Mouse (Mus musculus): Measurements from ENCODE around the gene Col4a6. TPM values are rescaled to one million over a fixed set of nuclear protein-coding genes. Genes with fewer than 3 reads are reported as not detected.

The Col4a6 gene
- polyA plus RNA-seq, 1 experiment from 2014 or later = 0.61 TPM

DNA sequence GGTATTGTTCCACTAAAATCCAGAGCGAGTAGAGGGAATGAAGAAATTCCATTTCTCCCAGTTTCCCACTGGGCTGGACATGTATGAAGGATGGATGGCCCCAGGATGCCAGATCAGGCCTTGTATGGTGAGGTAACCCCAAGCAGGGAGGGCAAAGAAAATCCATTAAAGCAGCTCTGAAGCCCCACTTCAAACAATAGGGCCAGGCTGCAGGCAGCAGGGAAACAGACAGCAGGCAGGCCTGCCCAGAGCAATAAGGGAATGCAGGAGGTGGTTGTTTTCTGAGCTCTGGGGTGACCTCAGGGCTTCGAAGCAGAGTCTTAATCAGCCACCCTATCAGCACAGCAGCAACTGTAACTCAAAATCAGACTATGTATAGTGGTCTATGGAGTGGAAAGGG is 89.2 kb downstream of the Col4a6 start:
- Histone ChIP-seq H3K4me1 (no peaks in the 10 kb centered on the region), H3K27me3 (replicated peaks) (peaks cover 2% of the 10 kb centered on the region), H3K27ac (no peak overlapping the region), H3K4me3 (no peak overlapping the region), H3K4me2 (no peak overlapping the region), H3K36me3 (no peaks in the 10 kb centered on the region), H3K9ac (no peak overlapping the region), H3K9me3 (replicated peaks) (no peaks in the 10 kb centered on the region)
- 39% methylated on average over 2 of the region's 2 CpGs for WGBS (ENCODE audit: insufficient replicate concordance)
- no peak for ATAC-seq

DNA sequence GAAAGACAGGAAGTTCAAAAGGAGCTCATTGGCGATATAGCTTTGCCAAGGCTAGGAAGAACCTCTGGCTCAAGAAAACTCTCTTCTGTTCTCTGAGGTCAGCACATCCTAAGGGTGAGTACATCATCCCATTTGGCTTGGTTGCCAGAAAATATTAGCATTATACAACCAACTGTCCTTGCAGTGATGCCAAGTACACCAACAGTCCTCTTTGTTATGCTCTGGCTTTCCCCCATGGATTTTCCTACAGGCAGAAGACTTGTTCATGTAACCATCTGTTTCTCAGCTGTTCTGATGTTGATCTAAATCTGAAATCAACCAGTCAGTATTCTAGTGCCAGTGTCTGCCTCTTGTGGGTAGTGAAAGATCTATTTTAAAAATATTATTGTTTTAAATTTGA is 103.6 kb downstream of the Col4a6 start:
- H3K36me3 ChIP-seq = no peaks in the 10 kb centered on the region
- no peak overlapping the region for H3K4me3 ChIP-seq
- no peak overlapping the region for H3K27ac ChIP-seq
- no peak overlapping the region for H3K4me2 ChIP-seq
- no peak overlapping the region for H3K9ac ChIP-seq
- H3K4me1 ChIP-seq = no peaks in the 10 kb centered on the region
- H3K27me3 ChIP-seq (replicated peaks) = no peaks in the 10 kb centered on the region
- ATAC-seq = no peak
- WGBS (ENCODE audit: insufficient replicate concordance) = 72% methylated on average over 1 of the region's 1 CpGs
- H3K9me3 ChIP-seq (replicated peaks) = no peaks in the 10 kb centered on the region

DNA sequence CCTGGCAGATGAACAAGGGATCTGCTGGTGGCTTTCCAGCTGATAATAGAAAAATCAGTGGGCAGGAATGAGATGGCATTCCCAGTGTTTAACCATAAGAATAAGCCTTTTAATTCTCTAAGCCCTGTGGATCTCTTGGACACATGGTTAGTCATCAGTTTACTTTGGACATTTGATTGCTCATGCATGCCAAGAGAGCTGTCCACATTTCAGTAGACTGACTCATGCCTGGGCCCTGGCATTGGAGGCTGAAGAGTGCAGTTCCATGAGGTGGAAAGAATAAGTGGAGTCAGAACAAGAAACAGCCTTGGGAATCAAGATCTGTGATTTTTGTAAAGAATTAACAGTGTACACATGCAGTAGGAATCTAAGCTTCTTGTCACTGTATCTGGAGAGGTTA is 110.5 kb downstream of the Col4a6 start:
- no peak overlapping the region for H3K4me3 ChIP-seq
- no peak overlapping the region for H3K27ac ChIP-seq
- H3K4me2 ChIP-seq = no peak overlapping the region
- ATAC-seq = no peak
- no peak overlapping the region for H3K9ac ChIP-seq
- no peaks in the 10 kb centered on the region for H3K9me3 ChIP-seq (replicated peaks)
- no peaks in the 10 kb centered on the region for H3K4me1 ChIP-seq
- H3K36me3 ChIP-seq = no peaks in the 10 kb centered on the region
- H3K27me3 ChIP-seq (replicated peaks) = no peaks in the 10 kb centered on the region

DNA sequence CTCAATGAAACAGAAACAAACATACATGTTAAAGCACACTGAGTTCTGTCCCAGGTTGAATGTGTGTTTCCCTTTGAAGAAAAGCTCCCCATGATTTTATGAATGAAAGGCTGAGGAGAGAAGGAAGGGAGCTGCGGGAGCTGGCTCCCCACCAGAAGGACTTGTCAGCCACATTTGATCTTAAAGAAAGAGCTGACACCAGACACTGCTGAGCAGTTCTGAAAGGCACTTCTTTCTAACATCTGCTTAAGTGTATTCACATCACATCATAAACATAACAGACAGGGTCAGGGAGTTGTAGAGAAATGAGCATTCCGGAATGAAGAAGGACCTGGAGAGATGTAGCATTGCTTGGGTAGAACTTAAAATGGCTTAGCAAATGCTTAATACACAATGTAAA is 132.5 kb downstream of the Col4a6 start:
- Histone ChIP-seq H3K36me3 (no peaks in the 10 kb centered on the region), H3K4me1 (no peaks in the 10 kb centered on the region), H3K9me3 (replicated peaks) (no peaks in the 10 kb centered on the region), H3K27ac (no peak overlapping the region), H3K4me3 (no peak overlapping the region), H3K27me3 (replicated peaks) (no peaks in the 10 kb centered on the region), H3K4me2 (no peak overlapping the region), H3K9ac (no peak overlapping the region)
- WGBS (ENCODE audit: insufficient replicate concordance) = 42% methylated on average over 2 of the region's 2 CpGs
- ATAC-seq = no peak

DNA sequence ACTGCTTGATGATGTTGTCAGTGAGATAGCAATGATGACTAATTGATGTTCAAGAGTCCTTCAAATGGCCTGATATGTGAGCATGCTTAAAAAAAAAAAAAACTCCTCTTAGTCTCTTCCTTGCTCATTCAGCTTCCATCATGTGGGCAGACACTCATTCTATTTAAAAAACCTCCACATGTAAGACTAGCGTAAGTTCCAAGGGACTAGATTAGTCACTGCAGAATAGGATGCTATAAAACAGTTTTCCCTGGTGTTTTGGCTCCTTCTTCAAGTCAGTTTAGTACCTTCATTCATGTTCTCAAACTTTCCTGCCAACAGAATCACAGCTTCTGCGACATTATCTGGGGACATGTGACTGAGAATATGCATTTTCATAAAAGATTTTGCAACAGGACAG is 145.8 kb downstream of the Col4a6 start:
- H3K4me2 ChIP-seq = no peak overlapping the region

DNA sequence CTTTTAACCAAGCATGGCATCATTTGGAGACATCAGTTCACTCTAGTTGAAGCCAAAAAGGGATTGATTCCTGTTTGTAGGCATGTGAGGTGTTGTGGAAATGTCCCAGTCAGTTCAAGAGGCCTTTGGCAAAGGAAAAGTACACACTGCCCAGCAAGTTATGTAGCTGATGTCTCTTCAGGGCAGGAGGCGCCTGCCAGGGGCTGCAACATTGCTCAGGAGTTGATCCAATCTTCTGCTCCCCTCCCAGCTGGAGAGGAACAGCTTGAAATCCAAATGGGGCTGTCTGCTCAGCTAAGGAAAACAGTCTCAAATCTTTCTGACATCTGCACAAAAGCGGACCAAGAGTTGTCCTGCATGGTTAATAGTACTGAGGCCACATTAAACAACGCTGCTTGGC is 149.7 kb downstream of the Col4a6 start:
- ATAC-seq = no peak
- Histone ChIP-seq H3K4me3 (no peak overlapping the region), H3K27ac (no peak overlapping the region), H3K27me3 (replicated peaks) (0 out of 2 replicates have a peak, but pooled peaks cover 8% of the 10 kb centered on the region), H3K36me3 (no peaks in the 10 kb centered on the region), H3K4me2 (no peak overlapping the region), H3K9me3 (replicated peaks) (no peaks in the 10 kb centered on the region), H3K4me1 (no peaks in the 10 kb centered on the region), H3K9ac (no peak overlapping the region)
- WGBS (ENCODE audit: insufficient replicate concordance) = 44% methylated on average over 3 of the region's 3 CpGs

More for the DNA sequence above, 145.8 kb downstream of the Col4a6 start:
- Histone ChIP-seq H3K27me3 (replicated peaks) (peaks cover 8% of the 10 kb centered on the region; the same call in 1 of the 2 replicates), H3K36me3 (no peaks in the 10 kb centered on the region), H3K4me3 (no peak overlapping the region), H3K9ac (no peak overlapping the region), H3K27ac (no peak overlapping the region), H3K9me3 (replicated peaks) (no peaks in the 10 kb centered on the region), H3K4me1 (no peaks in the 10 kb centered on the region)
- ATAC-seq = no peak
- WGBS (ENCODE audit: insufficient replicate concordance) = 60% methylated on average over 2 of the region's 2 CpGs

DNA sequence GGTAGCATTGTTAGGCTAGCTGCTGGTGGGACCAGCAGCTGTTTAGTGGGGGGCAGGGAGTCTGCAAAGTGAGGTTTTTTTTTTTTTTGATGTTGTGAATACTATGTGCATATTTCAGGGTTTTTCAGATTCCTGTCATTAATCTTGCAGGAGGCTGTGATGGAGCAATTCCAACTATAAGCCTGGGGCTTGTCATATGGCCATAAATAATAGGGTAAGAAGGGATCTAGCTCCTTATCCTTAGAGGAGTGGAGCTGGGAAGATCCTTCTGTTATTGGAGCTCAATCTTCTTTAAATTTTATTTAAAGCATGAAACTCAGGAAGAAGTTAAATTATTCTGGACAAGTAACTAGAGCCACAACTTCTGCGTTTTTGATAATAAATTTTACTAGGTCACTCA is 157.7 kb downstream of the Col4a6 start:
- H3K9ac ChIP-seq = no peak overlapping the region
- no peaks in the 10 kb centered on the region for H3K36me3 ChIP-seq
- H3K4me3 ChIP-seq = no peak overlapping the region
- no peaks in the 10 kb centered on the region for H3K4me1 ChIP-seq
- H3K4me2 ChIP-seq = no peak overlapping the region
- ATAC-seq = no peak
- 54% methylated on average over 1 of the region's 1 CpGs for WGBS (ENCODE audit: insufficient replicate concordance)
- H3K27ac ChIP-seq = no peak overlapping the region
- H3K27me3 ChIP-seq (replicated peaks) = 0 out of 2 replicates have a peak, but pooled peaks cover 4% of the 10 kb centered on the region
- H3K9me3 ChIP-seq (replicated peaks) = no peaks in the 10 kb centered on the region

DNA sequence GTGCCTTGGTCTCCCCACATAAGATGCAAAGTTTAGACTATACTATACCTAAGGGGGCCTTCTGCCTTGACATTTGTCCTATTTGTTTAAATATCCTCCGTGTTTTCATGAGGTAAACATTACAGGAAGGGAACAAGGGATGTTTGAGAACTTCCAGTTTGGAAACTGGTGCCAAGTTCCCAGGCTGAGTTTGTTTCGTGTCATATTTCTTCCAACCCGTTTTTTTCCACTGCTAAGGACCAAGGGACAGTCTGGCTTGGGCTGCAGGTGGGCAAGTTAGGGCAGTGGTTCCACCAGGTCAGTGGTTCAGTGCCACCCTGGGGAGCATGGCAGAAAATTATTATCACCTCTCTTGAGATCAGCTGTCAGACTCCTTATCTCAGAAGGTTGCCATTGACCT is 158.1 kb downstream of the Col4a6 start:
- Histone ChIP-seq H3K27ac (no peak overlapping the region), H3K9me3 (replicated peaks) (no peaks in the 10 kb centered on the region), H3K27me3 (replicated peaks) (0 out of 2 replicates have a peak, but pooled peaks cover 6% of the 10 kb centered on the region), H3K4me1 (no peaks in the 10 kb centered on the region), H3K4me3 (no peak overlapping the region), H3K36me3 (no peaks in the 10 kb centered on the region), H3K9ac (no peak overlapping the region), H3K4me2 (no peak overlapping the region)
- ATAC-seq = no peak
- WGBS (ENCODE audit: insufficient replicate concordance) = 38% methylated on average over 3 of the region's 3 CpGs

DNA sequence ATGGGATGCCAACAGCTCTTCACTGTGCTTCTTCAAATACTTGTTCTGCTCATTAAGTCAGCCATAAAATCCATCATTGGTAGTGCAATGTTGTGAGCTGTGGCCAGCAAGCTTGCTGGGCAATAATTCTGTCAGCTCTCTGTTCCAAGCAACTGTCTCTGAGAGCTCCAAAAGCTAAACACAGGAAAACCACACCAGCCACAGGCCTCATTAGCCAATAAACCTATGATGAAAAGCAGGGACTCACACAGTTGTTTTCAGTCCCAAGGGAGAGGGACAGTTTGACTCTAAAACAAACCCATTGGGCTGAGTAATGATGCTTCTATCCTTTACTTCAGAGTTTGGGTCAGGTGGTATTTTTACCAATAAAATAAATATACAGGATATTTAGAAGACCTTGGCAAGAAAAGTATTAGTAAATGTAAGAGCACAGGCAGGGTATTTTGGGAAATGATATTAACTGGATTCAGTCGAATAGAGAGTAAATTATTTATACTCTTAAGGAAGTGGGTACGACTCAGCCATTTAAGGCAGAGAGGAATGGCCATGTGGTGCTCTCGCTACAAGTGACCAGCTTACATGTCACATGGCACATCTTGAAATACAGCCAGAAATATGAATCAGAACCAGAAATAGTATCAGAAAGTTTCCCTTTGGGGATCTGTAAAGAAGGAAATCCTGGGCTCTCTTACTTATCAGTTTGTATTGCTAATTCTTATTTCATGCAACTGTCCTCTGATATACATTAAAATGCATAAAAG is 181.0 kb downstream of the Col4a6 start:
- Histone ChIP-seq H3K36me3 (no peaks in the 10 kb centered on the region), H3K9me3 (replicated peaks) (no peaks in the 10 kb centered on the region), H3K4me3 (no peak overlapping the region), H3K4me1 (no peaks in the 10 kb centered on the region), H3K27ac (no peak overlapping the region), H3K27me3 (replicated peaks) (no peaks in the 10 kb centered on the region; the same call in 1 of the 2 replicates), H3K4me2 (no peak overlapping the region), H3K9ac (no peak overlapping the region)
- 31% methylated on average over 3 of the region's 3 CpGs for WGBS (ENCODE audit: insufficient replicate concordance)
- no peak for ATAC-seq

DNA sequence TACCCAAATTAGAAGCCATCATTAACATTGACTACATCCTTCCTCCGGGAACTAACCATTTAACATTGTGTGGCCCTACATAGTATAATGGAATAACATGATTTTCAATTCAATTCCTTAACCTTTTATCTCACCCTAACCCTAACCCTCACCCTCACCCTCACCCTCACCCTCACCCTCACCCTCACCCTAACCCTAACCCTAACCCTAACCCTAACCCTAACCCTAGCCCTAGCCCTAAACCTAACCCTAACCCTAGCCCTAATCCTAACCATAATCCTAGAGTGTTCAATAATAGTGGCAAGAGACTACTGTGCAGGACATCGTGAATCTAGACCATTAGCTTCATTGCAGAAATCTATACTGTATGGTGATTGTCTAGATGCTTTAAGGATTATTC is 197.5 kb downstream of the Col4a6 start:
- no peaks in the 10 kb centered on the region for H3K4me1 ChIP-seq
- H3K4me3 ChIP-seq = no peak overlapping the region
- H3K9ac ChIP-seq = no peak overlapping the region
- no peak overlapping the region for H3K4me2 ChIP-seq
- H3K36me3 ChIP-seq = no peaks in the 10 kb centered on the region
- no peaks in the 10 kb centered on the region for H3K9me3 ChIP-seq (replicated peaks)
- no peak overlapping the region for H3K27ac ChIP-seq
- no peak for ATAC-seq
- WGBS (ENCODE audit: insufficient replicate concordance) = 75% methylated on average over 2 of the region's 2 CpGs
- no peaks in the 10 kb centered on the region; the same call in 1 of the 2 replicates for H3K27me3 ChIP-seq (replicated peaks)

DNA sequence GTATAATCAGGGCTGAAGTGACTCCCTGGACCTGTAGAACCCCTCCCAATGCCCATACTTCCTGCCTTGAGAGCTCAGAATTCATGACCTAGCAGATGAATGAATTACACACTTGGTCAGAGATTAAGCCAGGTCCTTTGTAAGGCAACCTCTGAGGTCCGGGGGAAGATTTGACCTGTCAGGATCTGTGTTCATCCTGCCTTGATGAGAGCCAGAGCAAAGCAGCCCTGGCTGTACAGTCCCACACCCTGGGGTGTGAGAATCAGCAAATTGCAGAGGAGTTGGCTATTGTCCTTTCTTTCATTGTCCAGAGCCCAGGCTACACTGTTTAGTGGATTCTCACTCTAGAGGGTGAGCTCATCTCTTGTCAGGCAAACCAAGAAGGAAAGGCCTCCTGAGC is 207.9 kb downstream of the Col4a6 start:
- Histone ChIP-seq H3K4me2 (no peak overlapping the region), H3K4me3 (no peak overlapping the region), H3K9ac (no peak overlapping the region), H3K36me3 (no peaks in the 10 kb centered on the region), H3K27me3 (replicated peaks) (peaks cover 5% of the 10 kb centered on the region; the same call in 1 of the 2 replicates), H3K4me1 (no peaks in the 10 kb centered on the region), H3K27ac (no peak overlapping the region), H3K9me3 (replicated peaks) (no peaks in the 10 kb centered on the region)
- ATAC-seq = no peak
- WGBS (ENCODE audit: insufficient replicate concordance) = 65% methylated on average over 1 of the region's 1 CpGs

DNA sequence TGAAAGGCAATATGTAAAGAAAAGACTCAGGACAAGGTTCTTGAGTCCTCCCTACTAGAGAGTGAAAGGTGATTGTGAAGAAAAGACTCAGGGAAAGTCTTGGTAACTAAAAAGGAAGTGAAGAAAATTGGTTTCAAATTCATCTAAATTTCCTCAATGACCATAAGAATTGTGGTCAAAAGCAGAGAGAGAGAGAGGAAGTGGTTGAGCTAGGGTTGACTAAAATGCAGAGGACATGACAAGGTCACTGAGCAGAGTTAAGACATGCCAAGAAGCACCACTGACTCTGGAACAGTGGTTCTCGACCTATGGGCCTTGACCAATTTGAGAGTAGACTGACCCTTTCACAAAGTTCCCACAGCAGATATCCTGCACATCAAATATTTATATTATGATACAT is 224.2 kb downstream of the Col4a6 start:
- Histone ChIP-seq H3K4me2 (no peak overlapping the region), H3K27me3 (replicated peaks) (no peaks in the 10 kb centered on the region), H3K9me3 (replicated peaks) (no peaks in the 10 kb centered on the region), H3K4me3 (no peak overlapping the region), H3K27ac (no peak overlapping the region), H3K36me3 (no peaks in the 10 kb centered on the region), H3K9ac (no peak overlapping the region), H3K4me1 (no peaks in the 10 kb centered on the region)
- 23% methylated on average over 1 of the region's 1 CpGs for WGBS (ENCODE audit: insufficient replicate concordance)
- no peak for ATAC-seq

Measured in liver, embryonic 12.5 days (tissue).